ENCODE assay signal across 8 mouse cellular contexts in genomic region chr3:82073741-82074181, GRCm38 (mm10). TPM values are rescaled to one million over a fixed set of nuclear protein-coding genes. Genes with fewer than 3 reads are reported as not detected.
DNase-seq lines count a peak whose midpoint lies in the region; ATAC-seq and TF ChIP-seq lines count a peak whose summit lies in the region.

No protein-coding gene starts in this region.

- peaks cover 2% of the 10 kb centered on the region; the same call in 1 of the 2 replicates for H3K4me1 ChIP-seq in hindbrain, embryonic 12.5 days
- H3K4me1 ChIP-seq in lung, adult 2 months (ENCODE audit: control insufficient read depth, insufficient read depth, low read length): no peaks in the 10 kb centered on the region

- peak overlapping the region; percentile 69 for H3K9ac ChIP-seq in hindbrain, embryonic 12.5 days

- peak overlapping the region; percentile 98 for H3K4me2 ChIP-seq in hindbrain, embryonic 12.5 days (replicated peaks)

- H3K27ac ChIP-seq in hindbrain, embryonic 12.5 days: no peak overlapping the region; the same call in 1 of the 2 replicates

- H3K27me3 ChIP-seq in hindbrain, embryonic 12.5 days: 0 out of 2 replicates have a peak, but pooled peaks cover 3% of the 10 kb centered on the region

- TF ChIP-seq CTCF in lung, adult 2 months (IDR thresholded peaks at IDR 0.05; ENCODE audit: insufficient read depth, low read length): no peak

- H3K36me3 ChIP-seq in hindbrain, embryonic 12.5 days: no peaks in the 10 kb centered on the region

- under 1% methylated on average over 34 of the region's 34 CpGs for WGBS in hindbrain, embryonic 12.5 days
- WGBS in lung, adult 2 months: 3% methylated on average over 34 of the region's 34 CpGs

- H3K4me3 ChIP-seq in hindbrain, embryonic 12.5 days: peak overlapping the region; percentile 58
- H3K4me3 ChIP-seq in lung, adult 2 months (replicated peaks; ENCODE audit: extremely low read depth, low read depth, low read length): peak overlapping the region; percentile 82

- peak; percentile 38; the same call in 1 of the 2 replicates for TF ChIP-seq POLR2A in lung, adult 2 months (IDR thresholded peaks at IDR 0.05; ENCODE audit: borderline replicate concordance, extremely low read depth, low read depth, low read length)

- no peaks in the 10 kb centered on the region for H3K9me3 ChIP-seq in hindbrain, embryonic 12.5 days (replicated peaks)

- peak; percentile 41 for DNase-seq in ZHBTc4 (ENCODE audit: low read depth, low spot score)
- peak; percentile 78 to 83 for DNase-seq in cerebellum, postnatal 14 days
- DNase-seq in frontal cortex, postnatal 36 days (ENCODE audit: low spot score in 2 of 2): peak; percentile 78
- peak; percentile 74 to 81 for DNase-seq in layer of hippocampus, postnatal 10 days (ENCODE audit: low spot score in 2 of 2)
- peak; percentile 19 for DNase-seq in lung, adult 2 months
- DNase-seq in ovary, postnatal 14 days (ENCODE audit: low spot score): peak; percentile 36
- DNase-seq in urinary bladder, postnatal 25 days (ENCODE audit: low spot score): peak; percentile 23

- peak; percentile 72 for ATAC-seq in hindbrain, embryonic 12.5 days (ENCODE audit: low FRiP score)

RNA-seq across cellular contexts. Expression of gene Gucy1b1, which starts 0.7 kb away (rescaled TPM):
- 14.1 and 16.6 TPM in 2 replicates for polyA plus RNA-seq in hindbrain, embryonic 12.5 days (2016; fragmentation: Nextera tagmentation; extraction: Ambion mirVana)
- total RNA-seq in layer of hippocampus, postnatal 10 days (2021): 100 to 1,000 TPM; 115 to 116 TPM
- polyA plus RNA-seq in lung, adult 2 months (2012; rRNA removed): 36.0 and 58.4 TPM in 2 replicates

Comparison
In these comparisons a context has a peak if more than half of its experiments do, and no peak if none do; other contexts are left out.
1. DNase-seq: peak in every context shown above with its lines; median percentile 80 in cerebellum, postnatal 14 days; 78 in frontal cortex, postnatal 36 days; 78 in layer of hippocampus, postnatal 10 days; 41 in ZHBTc4; 36 in ovary, postnatal 14 days; 23 in urinary bladder, postnatal 25 days; 19 in lung, adult 2 months.